Mouse (Mus musculus) neutrophil, adult 5-6 weeks (primary cell): ENCODE data around the gene Mki67. TPM values are rescaled to one million over a fixed set of nuclear protein-coding genes. Genes with fewer than 3 reads are reported as not detected.
"Not testable (repeated sequence)": the region's sequence is repeated elsewhere in the genome, so short reads cannot be mapped to it uniquely, and the experiment has no call there.

ENCODE experiments used
- ATAC-seq: fragments of 151-379, 151-347 bp; 2 replicates; pipeline ENCODE4 v1.8.0; 2017; ENCODE audit warnings: mild to moderate bottlenecking, moderate TSS enrichment; ENCODE audit not compliant: insufficient number of reproducible peaks, poor library complexity, low FRiP score, severe bottlenecking; ENCODE audit errors: extremely low read depth
- total RNA-seq: library from RNA; stranded (forward); fragments of 200-1000 nt; gene quantifications from 2 replicates; pipeline ENCODE4 v1.2.3, GENCODE M21; 2017

Gene Mki67
- total RNA-seq, 1 experiment from 2014 or later, result 2.2 TPM

DNA sequence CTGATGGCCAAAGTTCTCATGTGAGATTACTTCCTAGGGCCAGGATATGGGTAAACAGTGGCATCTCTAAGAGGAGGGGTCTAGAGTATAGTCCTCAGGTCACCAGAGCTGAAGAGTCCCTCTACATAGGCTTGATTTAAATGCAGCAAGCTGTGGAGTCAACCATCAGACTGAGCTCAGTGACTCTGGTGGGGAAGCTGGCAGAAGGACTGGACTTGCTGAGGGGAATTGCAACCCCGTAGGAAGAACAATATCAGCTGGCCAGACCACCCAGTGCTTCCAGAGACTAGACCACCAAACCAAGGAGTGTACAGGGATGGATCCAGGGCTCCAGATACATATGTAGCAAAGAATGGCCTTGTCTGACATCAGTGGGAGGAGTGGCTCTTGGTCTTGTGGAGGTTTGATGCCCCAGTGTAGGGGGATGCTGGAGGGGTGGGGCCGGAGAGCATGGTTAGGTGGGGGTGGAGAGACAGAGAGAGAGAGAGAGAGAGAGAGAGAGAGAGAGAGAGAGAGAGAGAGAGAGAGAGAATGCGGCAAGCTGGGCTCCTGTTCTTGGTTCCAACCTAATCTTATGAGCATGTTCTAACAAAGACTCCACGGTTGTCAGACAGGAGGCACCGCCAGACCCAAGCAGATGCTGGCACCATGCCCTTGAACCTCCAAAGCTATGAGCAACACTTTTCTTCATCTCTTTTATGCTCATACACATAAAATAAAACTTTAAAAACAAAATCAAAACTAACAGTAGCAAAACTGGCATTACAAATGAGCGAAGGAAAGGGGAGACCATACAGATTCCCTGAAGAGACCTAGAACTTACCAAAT, 6.1 kb upstream of the Mki67 start:
- no peak for ATAC-seq

DNA sequence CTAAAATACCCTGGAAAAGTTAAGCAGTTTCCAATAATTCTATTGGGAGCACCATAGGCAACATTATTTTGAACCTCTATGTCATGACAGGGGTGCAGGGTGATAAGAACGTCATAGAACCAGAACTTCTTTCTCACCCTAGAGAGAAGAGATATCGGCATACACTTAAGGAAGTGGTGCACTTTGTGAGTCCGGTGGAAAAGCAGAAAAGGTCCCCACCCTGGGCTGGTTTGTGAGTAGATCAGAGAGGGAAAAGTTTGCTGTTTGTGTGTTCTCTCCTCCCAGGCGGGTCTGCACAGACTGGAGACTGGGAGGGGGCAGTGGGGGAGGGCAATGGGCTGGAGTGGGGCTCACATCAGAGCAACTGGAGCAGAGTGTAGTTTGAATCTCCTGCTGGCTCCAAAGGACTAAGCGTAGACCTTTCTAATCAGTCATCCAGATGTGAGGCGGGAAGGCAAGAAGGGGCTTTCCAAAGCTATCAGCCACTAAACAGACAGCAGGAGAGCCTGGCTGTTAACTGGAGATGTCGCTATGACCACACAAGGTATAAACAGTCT, 5.4 kb upstream of the Mki67 start:
- no peak for ATAC-seq

DNA sequence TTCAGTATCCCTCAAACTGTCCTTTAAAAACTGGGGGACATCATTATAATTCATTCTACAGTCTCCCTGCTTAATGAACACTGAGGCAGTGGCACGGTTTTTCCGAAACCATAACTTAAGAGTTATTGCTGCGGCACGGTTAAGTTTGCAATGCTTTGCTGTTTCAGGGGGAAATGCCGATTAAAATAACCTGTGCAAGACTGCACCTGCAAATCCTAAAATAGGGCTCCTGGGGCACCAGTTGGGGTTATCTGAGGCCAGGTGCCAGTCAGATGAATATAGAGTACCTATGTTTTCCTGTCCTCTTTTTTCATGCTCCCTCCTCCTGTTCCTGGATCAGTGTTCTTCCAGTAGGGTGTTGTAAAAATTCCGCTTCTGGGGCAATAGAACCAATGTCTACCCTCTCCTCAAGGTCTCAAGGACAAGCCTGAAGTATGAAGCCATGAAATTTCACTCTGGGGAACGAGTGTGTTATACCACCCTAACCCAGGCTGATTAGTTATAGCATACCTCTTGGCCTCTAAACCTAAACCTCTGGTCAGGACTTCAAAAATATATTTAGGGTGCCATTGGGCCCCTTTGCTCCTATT, 902 bp upstream of the Mki67 start:
- ATAC-seq, result no peak

DNA sequence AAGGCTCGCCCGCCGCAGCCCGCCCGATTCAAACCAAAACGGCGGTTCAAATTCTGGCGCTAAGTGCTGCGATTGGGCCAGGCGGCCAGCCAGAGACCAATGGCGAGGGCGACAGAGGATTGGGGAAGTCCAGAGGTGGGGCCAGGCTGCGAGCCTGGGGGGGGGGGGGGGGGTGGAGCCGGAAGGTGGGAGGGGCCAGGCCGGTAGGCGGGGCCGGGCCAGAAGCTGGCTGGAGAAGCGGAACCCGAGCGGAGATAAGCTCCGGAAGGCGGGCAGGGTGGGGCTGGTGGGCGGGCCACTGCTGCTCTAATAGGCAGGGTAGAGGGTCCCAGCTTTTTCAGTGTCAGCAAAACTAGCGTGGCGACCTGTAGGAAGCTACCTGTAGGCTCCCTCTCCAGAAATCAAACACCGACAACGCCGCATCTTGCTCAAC, 300 bp upstream of the Mki67 start:
- peak; percentile 95 for ATAC-seq

DNA sequence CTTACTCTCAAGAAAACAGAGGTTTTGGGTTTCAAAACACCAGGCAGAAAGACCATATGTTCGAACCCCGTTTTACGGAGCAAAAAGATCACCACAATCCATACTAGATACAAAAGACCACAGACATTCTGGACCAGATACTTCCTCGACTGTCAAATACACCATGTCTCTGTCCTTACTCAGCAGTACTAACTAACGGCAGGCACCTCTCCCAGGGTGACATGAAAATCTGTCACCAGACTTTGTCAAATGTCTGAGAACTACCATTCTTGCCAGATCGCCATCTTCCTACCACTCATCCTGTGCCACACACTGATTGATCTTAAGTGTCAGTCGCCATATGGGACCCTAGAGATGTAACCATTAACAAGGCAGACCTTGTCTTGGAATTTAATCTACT, 995 bp downstream of the Mki67 start:
- no peak for ATAC-seq

DNA sequence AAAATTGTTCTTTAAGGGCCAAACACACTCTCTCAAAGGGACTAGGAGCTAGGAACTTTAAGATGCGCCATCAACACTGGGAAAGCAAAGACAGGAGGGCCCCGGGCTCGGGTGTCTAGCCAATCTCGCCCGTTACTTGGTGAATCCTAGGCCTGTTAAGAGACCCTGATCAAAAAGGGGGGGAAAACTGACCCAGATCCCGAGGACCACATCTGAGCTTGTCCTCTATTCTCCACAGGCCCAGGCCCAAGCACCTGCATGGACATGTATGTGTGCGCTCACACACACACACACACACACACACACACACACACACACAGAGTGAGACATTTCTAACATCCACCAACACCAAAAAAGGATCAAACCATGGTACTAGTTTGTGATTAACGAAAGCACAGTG, 2.8 kb downstream of the Mki67 start:
- ATAC-seq, result no peak

DNA sequence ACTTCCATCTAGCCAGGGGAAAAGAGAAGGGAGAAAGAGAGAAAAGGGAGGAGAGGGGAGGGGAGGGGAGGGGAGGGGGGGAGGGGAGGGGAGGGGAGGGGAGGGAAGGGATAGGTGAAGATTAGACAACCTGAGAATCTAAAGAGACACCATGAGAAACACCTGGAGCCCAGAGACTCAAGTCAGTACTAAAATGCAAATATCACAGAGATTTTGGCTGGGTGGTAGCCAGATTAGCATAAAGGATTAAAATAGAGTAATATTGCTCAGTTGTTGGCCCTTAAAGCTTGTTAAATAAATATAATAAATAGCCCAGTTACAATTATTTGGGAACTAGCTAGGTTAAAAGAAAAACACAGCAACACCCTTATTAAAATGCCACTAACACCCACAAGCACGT, 3.6 kb downstream of the Mki67 start:
- no peak for ATAC-seq

DNA sequence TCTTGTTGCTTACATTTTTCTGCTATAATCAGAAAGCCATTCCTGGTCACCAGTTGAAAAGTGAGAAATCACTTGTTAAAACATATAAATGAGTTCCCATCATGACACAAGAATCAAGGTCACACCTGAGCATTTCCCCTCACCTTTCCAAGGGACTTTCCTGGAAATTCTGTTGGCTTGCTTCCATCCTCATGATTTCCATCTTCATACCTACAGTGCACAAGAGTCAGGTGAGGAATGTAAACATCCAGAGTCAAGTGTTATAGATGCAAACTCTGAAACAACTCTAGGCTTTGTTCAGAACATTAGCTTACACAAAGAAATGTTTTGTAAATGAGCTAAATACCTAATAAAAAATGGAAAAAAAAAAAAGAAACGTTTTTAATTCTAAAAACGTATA, 5.5 kb downstream of the Mki67 start:
- ATAC-seq, result no peak

DNA sequence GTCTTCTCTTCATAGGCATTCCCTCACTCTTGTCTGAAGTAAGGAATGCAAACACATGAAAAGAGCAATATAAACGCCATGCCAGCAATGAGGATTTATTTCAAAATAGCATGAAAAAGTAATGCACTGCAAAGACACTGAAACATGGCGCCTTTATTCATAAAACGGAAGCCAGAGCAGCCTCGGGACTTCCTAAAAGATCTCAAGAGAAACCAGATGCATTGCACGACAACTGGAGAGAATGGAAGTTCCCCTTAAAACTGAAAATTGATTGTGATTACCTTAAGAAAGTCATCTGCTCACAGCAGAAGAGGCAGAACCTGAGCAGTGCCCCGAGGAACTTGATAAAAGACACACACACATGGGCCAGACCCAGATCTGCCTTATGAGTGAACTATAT, 10.4 kb downstream of the Mki67 start:
- ATAC-seq, result no peak

DNA sequence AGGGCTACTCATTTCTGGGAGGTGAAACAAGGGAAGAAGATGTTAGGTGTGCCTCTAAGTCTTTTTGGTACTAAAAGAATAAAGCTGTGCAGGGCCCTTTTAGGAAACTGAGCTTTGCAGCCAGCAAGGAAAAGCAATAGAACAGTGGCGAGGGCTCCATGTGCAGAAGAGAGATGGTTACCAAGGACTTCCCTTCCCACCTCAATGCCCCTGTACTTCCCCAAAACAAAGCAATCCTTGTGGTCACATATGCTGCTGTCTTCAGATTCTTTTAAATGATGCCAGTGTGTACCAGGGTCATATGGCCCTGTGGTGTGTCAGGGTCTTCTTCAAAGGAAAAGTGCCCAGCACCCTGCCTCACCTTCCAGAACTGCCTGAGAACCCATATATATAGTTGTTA, 11.1 kb downstream of the Mki67 start:
- ATAC-seq, result 0 out of 2 replicates have a peak, but pooled peaks have one; percentile 33

DNA sequence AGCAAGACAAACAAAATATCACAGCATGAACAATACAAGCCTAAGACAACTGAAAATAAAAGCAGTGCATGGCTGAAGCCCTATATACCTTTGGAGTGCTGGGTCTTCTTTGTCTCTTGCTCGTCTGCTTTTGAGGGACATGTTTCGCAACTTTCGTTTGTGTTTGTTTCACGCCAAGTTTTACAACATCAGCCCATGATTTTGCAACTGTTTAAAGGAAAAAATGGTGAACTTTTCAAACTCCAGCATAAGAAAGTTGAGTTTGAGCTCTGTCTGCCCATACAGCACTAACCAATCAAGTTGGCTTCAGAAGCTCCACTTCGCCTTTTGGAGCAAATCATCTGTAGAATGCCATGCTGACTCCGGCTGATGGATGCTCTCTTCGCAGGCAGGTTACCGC, 11.9 kb downstream of the Mki67 start:
- no peak for ATAC-seq

DNA sequence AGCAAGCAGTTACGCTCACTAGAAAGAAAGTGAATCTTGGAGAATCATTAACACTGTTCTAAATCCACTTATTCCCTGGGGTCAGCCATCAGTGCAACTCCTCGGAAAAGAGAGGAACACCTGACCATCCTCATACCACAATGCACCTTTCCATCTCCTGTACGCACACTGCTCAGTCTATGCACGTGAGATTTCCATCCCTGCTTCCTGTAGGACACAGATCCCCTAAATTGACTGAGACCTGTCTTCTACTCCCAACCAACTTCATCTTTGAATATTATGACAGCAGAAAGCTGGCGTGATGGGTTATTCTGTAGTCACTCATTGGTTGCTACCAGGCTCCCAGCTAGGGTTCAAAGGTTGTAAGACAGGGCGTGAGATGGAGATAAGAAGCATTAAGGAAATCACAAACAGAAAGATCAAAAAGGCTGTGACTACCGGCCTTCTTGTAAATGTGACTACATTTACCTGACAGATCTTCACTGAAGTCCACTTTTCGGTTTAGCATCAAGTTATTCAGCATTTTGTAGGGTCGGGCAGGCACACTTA, 12.5 kb downstream of the Mki67 start:
- no peak for ATAC-seq

DNA sequence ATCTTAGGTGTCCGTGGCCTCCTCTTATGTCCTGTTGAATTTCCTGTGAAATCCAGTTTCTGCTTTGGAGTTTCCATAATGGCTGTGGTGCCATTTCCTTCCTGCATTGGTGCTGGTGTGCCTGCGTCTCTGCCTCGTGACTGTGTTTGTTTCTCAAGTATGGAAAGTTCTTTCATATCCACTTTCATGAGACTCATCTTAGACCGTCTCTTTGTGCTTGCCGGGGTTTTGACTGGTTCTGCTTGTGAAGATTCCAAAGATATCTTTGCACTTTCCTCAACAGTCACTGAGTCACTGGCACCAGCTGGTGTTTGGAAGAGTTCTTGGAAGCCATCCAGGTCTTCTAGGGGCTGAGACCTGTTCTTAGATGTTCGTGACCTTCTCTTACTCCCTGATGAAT, 16.8 kb downstream of the Mki67 start:
- ATAC-seq, result not testable (repeated sequence)

DNA sequence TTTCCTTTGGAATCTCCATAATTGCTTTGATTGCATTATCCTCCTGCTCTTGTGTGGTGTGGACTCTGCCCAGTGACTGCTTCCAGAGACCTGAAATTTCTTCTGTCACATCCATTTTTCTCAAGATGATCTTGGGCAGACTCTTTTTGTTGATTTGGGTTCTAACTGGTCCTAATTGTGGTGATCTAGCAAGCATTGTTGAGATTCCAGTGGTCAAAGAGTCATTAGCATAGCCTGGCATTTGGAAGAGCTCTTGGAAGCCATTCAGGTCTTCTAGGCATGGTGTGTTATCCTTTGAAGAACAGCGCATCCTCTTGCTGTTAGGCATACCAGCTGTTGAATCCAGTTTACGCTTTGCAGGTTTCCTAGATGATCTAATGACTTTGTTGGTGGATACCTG, 17.8 kb downstream of the Mki67 start:
- ATAC-seq, result no peak

DNA sequence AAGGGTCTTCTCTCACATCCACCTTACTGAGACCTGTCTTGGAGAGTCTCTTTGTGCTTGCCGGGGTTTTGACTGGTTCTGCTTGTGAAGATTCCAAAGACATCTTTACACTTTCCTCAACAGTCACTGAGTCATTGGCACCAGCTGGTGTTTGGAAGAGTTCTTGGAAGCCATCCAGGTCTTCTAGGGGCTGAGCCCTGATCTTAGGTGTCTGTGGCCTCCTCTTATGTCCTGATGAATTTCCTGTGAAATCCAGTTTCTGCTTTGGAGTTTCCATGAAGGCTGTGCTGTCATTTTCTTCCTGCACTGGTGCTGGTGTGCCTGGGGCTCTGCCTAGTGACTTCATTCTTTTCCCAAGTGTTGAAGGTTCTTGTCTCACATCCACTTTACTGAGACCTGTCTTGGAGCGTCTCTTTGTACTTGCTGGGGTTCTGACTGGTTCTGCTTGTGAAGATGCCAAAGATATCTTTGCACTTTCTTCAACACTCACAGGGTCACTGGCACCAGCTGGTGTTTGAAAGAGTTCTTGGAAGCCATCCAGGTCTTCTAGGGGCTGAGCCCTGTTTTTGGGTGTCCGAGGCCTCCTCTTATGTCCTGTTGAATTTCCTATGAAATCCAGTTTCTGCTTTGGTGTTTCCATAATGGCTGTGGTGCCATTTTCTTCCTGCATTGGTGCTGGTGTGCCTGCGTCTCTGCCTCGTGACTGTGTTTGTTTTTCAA, 19.0 kb downstream of the Mki67 start:
- ATAC-seq, result not testable (repeated sequence)

DNA sequence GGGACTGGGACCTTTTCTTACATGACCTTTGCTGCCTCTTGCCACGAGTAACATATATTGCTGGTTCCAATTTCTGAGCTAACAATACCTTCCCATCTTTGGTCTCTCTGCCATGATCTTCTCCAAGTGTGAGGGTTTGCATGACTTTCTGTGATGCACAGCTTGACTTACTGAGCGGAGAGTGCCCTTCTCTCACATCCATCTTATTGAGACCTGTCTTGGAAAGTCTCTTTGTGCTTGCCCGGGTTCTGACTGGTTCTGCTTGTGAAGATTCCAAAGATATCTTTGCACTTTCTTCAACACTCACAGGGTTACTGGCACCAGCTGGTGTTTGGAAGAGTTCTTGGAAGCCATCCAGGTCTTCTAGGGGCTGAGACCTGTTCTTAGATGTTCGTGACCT, 20.0 kb downstream of the Mki67 start:
- ATAC-seq, result no peak

DNA sequence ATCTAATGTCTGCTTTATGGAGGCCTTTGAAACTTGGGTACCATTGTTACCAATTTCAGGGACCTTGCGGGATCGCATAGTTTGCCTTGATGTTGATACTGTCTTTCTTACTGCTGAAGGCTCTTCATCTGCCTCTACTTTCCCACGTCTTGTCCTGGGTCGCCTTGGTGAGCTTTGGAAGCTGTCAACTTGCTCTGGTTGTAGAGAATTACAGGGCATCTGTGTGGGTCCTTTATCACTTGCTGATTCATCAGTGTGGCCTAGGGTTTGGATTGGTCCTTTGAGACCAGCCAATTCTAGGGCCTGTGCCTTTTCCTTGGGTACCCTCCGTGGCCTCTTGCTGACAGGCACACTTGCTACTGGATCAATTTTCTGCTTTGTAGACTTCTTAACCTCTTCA, 21.4 kb downstream of the Mki67 start:
- ATAC-seq, result no peak

DNA sequence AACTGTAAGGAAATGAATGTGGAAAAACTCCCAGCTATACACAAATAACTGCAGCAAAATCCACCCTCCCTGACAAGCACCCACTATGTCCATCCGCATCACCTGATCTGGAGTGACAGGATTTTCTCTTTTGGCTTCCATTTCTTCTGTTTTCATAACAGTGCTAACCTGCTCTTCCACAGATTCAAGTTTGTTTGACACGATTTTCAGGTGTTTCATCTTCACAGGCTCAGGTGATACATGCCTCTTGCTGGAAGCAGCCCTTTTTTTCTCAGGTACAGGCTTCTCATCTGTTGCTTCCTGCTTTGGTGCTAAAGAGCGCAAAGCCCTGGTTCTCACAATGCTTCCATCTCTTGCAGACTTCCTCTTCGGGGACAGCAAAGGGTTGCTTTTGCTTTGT, 22.0 kb downstream of the Mki67 start:
- ATAC-seq, result no peak

DNA sequence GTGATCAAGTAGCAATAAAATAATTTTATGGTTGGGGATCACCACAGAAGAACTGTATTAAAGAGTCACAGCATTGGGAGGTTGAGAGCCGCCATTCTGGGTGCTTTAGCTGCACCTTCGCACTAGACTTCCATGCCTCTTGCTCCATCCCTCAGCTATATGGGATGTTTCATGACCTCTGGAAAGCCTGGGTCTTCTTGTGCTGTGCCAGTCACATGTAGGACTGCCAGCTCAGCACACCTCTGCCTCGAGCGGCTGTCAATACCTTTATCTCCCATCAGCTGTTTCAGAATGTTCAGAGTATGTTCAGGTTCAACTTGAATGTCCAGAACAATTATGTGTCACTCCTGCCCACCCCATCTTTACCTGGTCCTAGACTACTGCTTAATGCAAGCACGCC, 24.2 kb downstream of the Mki67 start:
- no peak for ATAC-seq

DNA sequence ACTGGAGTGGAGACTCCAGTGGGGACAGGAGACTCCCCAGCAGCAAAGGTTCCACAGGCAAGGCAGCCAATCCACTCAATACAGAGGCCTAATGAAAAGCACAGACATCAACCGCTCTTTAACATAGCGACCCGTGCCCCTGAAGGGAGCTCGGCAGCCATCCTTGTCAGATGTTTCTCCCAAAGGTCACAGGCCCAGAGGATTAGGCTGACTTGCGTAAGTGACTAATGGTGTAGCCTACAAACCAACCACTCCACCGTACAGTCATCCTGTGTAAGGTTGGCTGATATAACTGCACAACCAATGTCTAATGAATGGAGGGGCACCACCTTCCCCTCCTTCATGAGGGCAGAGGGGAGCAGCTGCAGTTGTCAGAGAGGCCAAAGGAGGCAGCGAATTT, 26.8 kb downstream of the Mki67 start:
- ATAC-seq, result no peak
